Mouse (Mus musculus): ENCODE results near the gene Gse1.

DNA sequence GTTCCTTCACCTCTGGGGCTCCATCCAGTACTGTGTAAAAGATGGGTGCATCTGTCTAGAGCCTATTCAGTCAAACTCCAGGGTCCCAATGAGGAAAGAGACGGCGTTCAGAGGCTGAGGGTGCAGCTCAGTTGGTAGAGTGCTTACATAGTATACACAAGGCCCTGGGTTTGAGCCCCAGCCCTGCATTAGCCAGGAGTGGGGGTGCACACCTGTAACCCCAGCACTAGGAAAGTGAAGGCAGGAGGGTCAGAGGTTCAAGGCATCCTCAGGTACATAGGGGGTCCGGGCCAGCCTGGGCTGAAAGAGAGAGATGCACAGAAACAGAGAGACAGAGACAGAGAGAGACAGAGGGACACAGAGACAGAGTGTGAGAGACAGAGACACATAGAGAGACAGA is 15.0 kb upstream of the Gse1 start:
- no peak for TF ChIP-seq CTCF (IDR thresholded peaks at IDR 0.05; ENCODE audit: borderline replicate concordance, insufficient read depth, low read depth, low read length)
- TF ChIP-seq POLR2A (IDR thresholded peaks at IDR 0.05; ENCODE audit: borderline replicate concordance, insufficient read depth, low read length) = no peak

Data from cerebellum, adult 2 months (tissue).